Mouse (Mus musculus) heart, postnatal 0 days (tissue): ENCODE measurements around the gene 4930512M02Rik. TPM values are rescaled to one million over a fixed set of nuclear protein-coding genes. Genes with fewer than 3 reads are reported as not detected.

Source experiments
- ATAC-seq: fragments of 200-750 bp; cut with Nextera tagmentation; 2 replicates; pipeline ENCODE4 v1.8.0; 2017; ENCODE audit warnings: low read depth, moderate number of reproducible peaks, moderate library complexity; ENCODE audit not compliant: insufficient read depth
- DNase-seq: peaks from one replicate; pipeline ENCODE4 v3.0.0-alpha.2; 2016; ENCODE audit warnings: low spot score
- H3K27ac ChIP-seq: fragments of 300-500 bp; sonication (generic); 2 replicates; pipeline ENCODE4 v1.5.1; 2014; ENCODE audit warnings: low read depth, mild to moderate bottlenecking
- H3K27me3 ChIP-seq: fragments of 300-500 bp; sonication (generic); 2 replicates; pipeline ENCODE4 v1.6.1; 2014; ENCODE audit warnings: low read length, mixed read lengths; ENCODE audit not compliant: control insufficient read depth, insufficient read depth
- H3K36me3 ChIP-seq: fragments of 300-500 bp; sonication (generic); replicated peaks from 2 replicates; pipeline ENCODE4 v1.6.1; 2014; ENCODE audit warnings: low read length, mixed read lengths; ENCODE audit not compliant: control insufficient read depth, insufficient read depth
- H3K4me1 ChIP-seq: fragments of 300-500 bp; sonication (generic); 2 replicates; pipeline ENCODE4 v1.6.1; 2014; ENCODE audit warnings: antibody characterized with exemption; ENCODE audit not compliant: control insufficient read depth, insufficient read depth
- H3K4me2 ChIP-seq: fragments of 300-500 bp; sonication (generic); 2 replicates; pipeline ENCODE4 v1.6.1; 2014; ENCODE audit warnings: low read depth, mild to moderate bottlenecking, low read length, moderate library complexity
- H3K4me3 ChIP-seq: fragments of 300-500 bp; sonication (generic); 2 replicates; pipeline ENCODE4 v1.5.1; 2014; ENCODE audit warnings: low read depth, low read length
- H3K9ac ChIP-seq: fragments of 300-500 bp; sonication (generic); replicated peaks from 2 replicates; pipeline ENCODE4 v1.6.1; 2014; ENCODE audit warnings: low read depth, low read length, mixed read lengths
- H3K9me3 ChIP-seq: fragments of 300-500 bp; sonication (generic); replicated peaks from 2 replicates; pipeline ENCODE4 v1.6.1; 2016; ENCODE audit warnings: low read length; ENCODE audit not compliant: control insufficient read depth
- CTCF ChIP-seq: IDR thresholded peaks from 2 replicates; pipeline ENCODE4 v1.5.1; 2016; ENCODE audit warnings: antibody characterized with exemption, control low read depth, low read depth
- EP300 ChIP-seq: IDR thresholded peaks from 2 replicates; pipeline ENCODE4 v1.6.1; 2016; ENCODE audit warnings: antibody characterized with exemption, low read depth
- WGBS: fragments of 180-500 bp; shearing (Covaris S2); extraction: QIAGEN DNeasy Blood & Tissue Kit; methylation state at CpG from one replicate; pipeline ENCODE4 v1.1.7; 2014; 5-methylcytosine and 5-hydroxymethylcytosine counted together
- polyA plus RNA-seq: library from polyadenylated mRNA; unstranded; fragments of >200 nt; fragmentation: Nextera tagmentation; extraction: Ambion mirVana; gene quantifications from 2 replicates; pipeline ENCODE4 v1.2.1, GENCODE M21; 2015
- total RNA-seq: library from RNA; depleted of rRNA; stranded (reverse); fragments of >200 nt; gene quantifications from 2 replicates; pipeline ENCODE4 v1.2.3, GENCODE M21; 2014; ENCODE audit warnings: low replicate concordance

Gene 4930512M02Rik
- total and polyA plus RNA-seq, 2 experiments from 2014 or later: not detected

DNA sequence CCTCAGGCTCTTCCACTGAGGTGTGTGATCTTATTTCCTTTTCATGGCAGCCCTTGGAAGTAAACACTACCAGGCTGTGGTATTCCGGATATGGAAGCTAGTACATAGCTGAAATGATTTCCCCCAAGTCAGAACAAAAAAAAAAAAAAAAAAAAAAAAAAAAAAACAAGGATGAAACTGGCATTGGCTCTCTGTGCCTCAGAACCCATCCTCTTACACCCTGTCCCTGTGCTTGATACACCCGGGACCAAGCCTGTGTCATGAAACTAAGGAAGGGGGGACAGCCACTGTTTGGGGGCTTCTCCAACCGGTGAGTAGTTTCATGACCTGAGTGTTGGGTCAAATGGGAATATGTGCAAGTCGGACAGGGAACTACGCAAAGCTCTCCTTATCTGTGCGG lies 66.5 kb downstream of the 4930512M02Rik start:
- H3K4me3 ChIP-seq: no peak overlapping the region
- TF ChIP-seq CTCF: no peak
- TF ChIP-seq EP300: no peak
- no peak overlapping the region for H3K27ac ChIP-seq
- WGBS: 80% methylated on average over 6 of the region's 6 CpGs
- H3K9me3 ChIP-seq: no peaks in the 10 kb centered on the region
- no peaks in the 10 kb centered on the region for H3K36me3 ChIP-seq
- no peak overlapping the region for H3K9ac ChIP-seq
- no peaks in the 10 kb centered on the region for H3K4me1 ChIP-seq
- DNase-seq: no peak
- ATAC-seq: no peak
- H3K27me3 ChIP-seq: no peaks in the 10 kb centered on the region
- no peak overlapping the region for H3K4me2 ChIP-seq

DNA sequence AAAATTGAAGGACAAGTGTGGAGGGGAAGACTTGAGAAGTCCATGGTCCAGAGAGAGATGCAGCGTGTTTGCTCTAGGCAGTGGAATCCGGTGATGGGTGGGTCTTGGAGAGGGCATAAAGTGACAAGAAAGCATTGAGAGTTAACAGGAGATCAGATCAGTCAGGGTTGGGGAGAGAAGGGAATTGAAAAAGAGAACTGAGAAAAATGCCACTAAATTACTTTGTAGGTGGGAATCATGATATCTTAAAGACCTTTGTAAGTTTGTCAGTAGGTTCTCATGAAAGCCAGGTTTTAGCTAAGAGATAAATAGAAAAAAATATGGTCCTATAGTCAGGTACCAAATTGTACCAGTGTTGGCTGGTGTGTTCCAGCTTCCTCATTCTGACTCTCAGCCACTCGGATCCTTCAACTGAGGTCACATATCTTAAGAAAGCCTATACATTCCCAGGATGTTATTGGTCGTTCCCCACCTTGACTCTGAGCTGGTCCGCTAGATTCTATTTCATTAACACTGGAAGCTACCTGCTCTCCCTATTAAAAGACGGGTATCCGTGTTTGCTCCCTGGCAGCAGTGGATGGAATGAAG lies 68.4 kb downstream of the 4930512M02Rik start:
- WGBS: 77% methylated on average over 7 of the region's 7 CpGs
- Histone ChIP-seq H3K9ac (no peak overlapping the region), H3K4me1 (no peaks in the 10 kb centered on the region), H3K4me3 (no peak overlapping the region), H3K27ac (no peak overlapping the region), H3K4me2 (no peak overlapping the region), H3K27me3 (no peaks in the 10 kb centered on the region), H3K9me3 (no peaks in the 10 kb centered on the region), H3K36me3 (no peaks in the 10 kb centered on the region)
- DNase-seq (no peak), ATAC-seq (no peak)
- TF ChIP-seq EP300 (no peak), CTCF (no peak)

DNA sequence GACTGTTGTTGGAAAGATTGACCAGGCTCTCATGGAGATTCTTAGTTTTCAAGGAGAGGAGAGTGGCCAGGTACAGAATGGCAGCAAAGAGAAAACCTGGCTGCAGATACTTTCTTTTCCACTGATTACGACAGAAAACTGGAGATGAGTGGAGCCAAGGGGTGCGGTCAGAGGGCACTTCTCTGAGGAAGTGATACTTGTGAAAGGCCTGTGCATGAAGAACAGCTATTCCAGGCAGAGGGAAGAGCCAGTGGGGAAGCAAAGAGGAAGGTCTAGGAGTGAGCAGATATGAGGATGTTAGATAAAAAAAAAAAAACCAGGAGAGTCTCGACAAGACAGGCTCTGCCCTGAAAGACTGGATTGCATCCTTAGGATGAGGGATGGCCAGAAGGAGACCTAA lies 69.0 kb downstream of the 4930512M02Rik start:
- H3K4me3 ChIP-seq: no peak overlapping the region
- no peaks in the 10 kb centered on the region for H3K4me1 ChIP-seq
- H3K4me2 ChIP-seq: no peak overlapping the region
- ATAC-seq (no peak), DNase-seq (no peak)
- H3K9ac ChIP-seq: no peak overlapping the region
- no peaks in the 10 kb centered on the region for H3K9me3 ChIP-seq
- no peaks in the 10 kb centered on the region for H3K27me3 ChIP-seq
- no peaks in the 10 kb centered on the region for H3K36me3 ChIP-seq
- TF ChIP-seq EP300 (no peak), CTCF (no peak)
- no peak overlapping the region for H3K27ac ChIP-seq
- 59% methylated on average over 3 of the region's 3 CpGs for WGBS

DNA sequence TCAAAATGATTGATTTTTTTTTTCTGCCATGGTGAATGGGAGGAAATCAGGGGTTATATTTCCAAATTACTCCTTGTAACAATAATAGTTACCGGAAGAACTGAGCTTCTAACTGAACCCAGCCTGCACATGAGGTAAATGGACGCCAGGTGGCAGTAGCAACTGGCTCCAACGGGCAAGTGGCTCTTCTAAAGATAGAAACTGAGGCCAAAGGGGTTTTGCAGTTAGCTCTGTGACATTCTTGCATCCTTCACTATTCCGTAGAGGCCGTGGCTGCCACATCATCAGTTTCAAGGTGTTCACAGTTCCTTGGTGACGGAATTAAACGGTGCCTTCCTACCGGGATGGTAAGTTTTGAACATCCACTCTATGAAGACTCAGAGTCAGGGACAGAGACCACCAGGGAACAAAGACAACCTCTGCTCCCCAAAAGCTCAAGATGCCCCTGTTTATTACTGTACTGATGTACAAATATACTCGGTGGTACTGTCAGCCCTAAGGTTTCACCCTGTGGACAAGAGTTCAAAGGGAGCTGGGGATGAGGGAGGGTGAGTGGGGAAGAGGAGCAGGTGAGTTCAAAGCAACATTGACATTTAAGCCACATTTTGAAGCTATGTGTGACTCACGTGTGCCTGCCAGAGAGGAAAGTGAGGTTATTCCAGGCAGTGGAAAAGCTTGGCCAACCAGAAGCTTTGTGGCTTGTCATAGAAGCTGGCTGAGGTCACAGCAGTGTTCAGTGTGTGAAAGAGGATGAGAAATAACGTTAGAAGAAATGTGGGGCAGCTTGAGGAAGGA lies 70.3 kb downstream of the 4930512M02Rik start:
- 28% methylated on average over 11 of the region's 11 CpGs for WGBS
- ATAC-seq (no peak), DNase-seq (peak; percentile 35)
- H3K9ac ChIP-seq: no peak overlapping the region
- no peaks in the 10 kb centered on the region for H3K9me3 ChIP-seq
- H3K4me2 ChIP-seq: peak overlapping the region; percentile 4; the same call in 1 of the 2 replicates
- no peaks in the 10 kb centered on the region for H3K4me1 ChIP-seq
- H3K27ac ChIP-seq: no peak overlapping the region
- H3K27me3 ChIP-seq: no peaks in the 10 kb centered on the region
- no peaks in the 10 kb centered on the region for H3K36me3 ChIP-seq
- H3K4me3 ChIP-seq: no peak overlapping the region
- TF ChIP-seq CTCF: peak; percentile 73
- no peak for TF ChIP-seq EP300

DNA sequence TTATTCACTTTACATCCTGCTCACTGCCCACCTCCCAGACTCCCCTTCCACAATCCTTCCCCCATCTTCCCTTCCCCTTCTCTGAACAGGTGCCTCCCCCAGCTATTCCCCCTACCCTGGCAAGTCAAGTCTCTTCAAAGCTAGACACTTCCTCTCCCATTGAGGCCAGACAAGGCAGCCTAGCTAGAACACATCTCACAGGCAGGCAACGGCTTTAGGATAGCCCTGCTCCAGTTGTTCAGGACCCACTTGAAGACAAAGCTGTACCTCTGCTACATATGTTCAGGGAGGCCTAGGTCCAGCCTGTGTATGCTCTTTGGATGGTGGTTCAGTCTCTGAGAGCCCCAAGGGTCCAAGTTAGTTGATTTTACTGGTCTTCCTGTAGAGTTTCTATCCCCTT lies 71.4 kb downstream of the 4930512M02Rik start:
- WGBS: 88% methylated on average over 1 of the region's 1 CpGs

More for the DNA sequence above, 71.4 kb downstream of the 4930512M02Rik start:
- Histone ChIP-seq H3K9ac (no peak overlapping the region), H3K4me2 (no peak overlapping the region), H3K4me1 (no peaks in the 10 kb centered on the region), H3K4me3 (no peak overlapping the region), H3K27ac (no peak overlapping the region), H3K9me3 (no peaks in the 10 kb centered on the region), H3K27me3 (no peaks in the 10 kb centered on the region), H3K36me3 (no peaks in the 10 kb centered on the region)
- DNase-seq (no peak), ATAC-seq (no peak)
- TF ChIP-seq EP300: no peak
- TF ChIP-seq CTCF: no peak
